Mouse (Mus musculus): ENCODE data around the gene Lmx1b. TPM values are rescaled to one million over a fixed set of nuclear protein-coding genes. Genes with fewer than 3 reads are reported as not detected.

Lmx1b gene
- polyA plus RNA-seq, 1 experiment from 2014 or later = 0.95 TPM

DNA sequence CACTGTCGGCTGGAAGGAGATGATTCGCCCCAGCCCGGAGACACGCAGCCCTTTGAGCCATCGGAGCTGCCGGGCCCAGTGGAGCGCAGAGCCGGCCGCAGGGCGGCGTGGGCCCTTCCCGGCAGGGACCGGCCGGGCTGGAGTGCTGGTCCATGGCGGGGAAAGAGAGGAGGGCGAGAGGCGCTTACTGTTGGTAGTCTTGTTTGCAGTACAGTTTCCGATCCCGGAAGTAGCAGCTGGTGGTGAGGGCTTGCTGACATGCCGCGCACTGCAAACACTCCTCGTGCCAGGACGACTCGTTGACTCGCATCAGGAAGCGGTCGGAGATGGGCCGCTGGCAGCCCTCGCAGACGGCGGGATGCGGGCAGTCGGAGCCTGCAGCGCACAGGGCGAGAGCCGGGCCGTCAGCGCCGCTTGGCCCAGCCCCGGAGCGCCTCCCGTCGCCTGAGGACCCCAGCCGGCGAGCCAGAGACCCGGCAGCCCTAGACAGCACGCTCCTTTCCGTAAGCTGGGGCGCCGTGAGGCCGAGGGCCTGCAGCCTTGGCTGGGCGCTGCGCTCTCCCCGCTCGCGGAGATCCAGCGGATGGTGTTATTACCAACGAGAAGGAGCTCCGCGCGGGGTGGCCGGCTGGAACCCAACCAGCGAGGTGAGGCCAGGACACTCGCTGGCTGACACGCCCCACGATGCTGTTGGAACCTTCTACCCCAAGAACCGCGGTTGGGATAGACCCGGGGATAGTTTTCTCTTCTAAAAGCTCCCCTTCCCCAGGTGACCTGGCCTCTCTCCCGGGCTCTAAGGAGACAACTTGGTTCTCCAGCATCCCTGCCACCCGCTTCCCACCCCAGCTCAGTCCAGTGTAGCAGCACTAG is 775 bp downstream of the Lmx1b start:
- no peaks in the 10 kb centered on the region for H3K36me3 ChIP-seq (ENCODE audit: control insufficient read depth, insufficient read depth, low read length)
- H3K4me3 ChIP-seq (ENCODE audit: low read depth, low read length) = peak overlapping the region; percentile 32
- ATAC-seq = no peak
- peak overlapping the region; percentile 27 for H3K4me2 ChIP-seq (ENCODE audit: low read length)
- H3K9ac ChIP-seq (ENCODE audit: low read depth, low read length) = 0 out of 2 replicates have a peak overlapping the region, but pooled peaks have one; percentile 30
- H3K27ac ChIP-seq (ENCODE audit: low read length) = 0 out of 2 replicates have a peak overlapping the region, but pooled peaks have one; percentile 17
- WGBS = 1% methylated on average over 65 of the region's 71 CpGs
- H3K9me3 ChIP-seq (replicated peaks; ENCODE audit: control insufficient read depth, low read length, poor library complexity, severe bottlenecking) = no peaks in the 10 kb centered on the region
- H3K4me1 ChIP-seq (ENCODE audit: control insufficient read depth, insufficient read depth, low read length) = peaks cover 8% of the 10 kb centered on the region
- peaks cover 64% of the 10 kb centered on the region for H3K27me3 ChIP-seq (ENCODE audit: control insufficient read depth, insufficient read depth, low read depth, low read length)

DNA sequence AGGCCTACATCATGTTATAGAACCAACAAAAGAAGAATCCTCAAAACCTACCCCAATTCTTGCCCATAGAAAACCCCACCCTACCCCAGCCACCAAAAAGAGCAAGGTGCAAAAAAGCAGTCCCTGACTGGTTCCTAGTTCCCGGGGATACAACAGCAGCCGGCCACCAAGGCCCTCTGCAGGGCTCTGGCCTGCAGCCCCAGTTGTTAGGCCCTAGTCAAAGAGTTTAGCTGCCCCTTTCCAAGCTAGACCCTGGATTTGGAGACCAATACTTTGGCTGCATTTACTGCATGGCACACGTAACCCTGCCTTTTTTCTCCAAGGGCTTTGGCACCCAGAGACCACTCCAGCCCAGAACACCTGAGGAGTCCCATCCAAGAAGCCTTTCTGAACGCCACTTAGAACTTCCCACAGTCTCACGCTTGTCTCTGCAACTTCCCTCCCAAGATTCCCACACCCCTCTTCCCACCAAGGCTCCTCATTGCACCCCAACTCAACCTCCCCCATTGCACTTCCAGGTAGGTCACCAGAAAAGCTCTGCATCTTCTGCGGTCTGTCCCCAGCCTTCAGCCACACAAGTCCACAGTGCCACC is 2.1 kb downstream of the Lmx1b start:
- no peaks in the 10 kb centered on the region for H3K36me3 ChIP-seq (ENCODE audit: control insufficient read depth, insufficient read depth, low read length)
- peak overlapping the region; percentile 32 for H3K4me3 ChIP-seq (ENCODE audit: low read depth, low read length)
- no peak overlapping the region for H3K27ac ChIP-seq (ENCODE audit: low read length)
- 31% methylated on average over 6 of the region's 6 CpGs for WGBS
- no peak overlapping the region for H3K9ac ChIP-seq (ENCODE audit: low read depth, low read length)
- H3K27me3 ChIP-seq (ENCODE audit: control insufficient read depth, insufficient read depth, low read depth, low read length) = peaks cover 66% of the 10 kb centered on the region
- peaks cover 8% of the 10 kb centered on the region for H3K4me1 ChIP-seq (ENCODE audit: control insufficient read depth, insufficient read depth, low read length)
- no peaks in the 10 kb centered on the region for H3K9me3 ChIP-seq (replicated peaks; ENCODE audit: control insufficient read depth, low read length, poor library complexity, severe bottlenecking)
- ATAC-seq = no peak
- H3K4me2 ChIP-seq (ENCODE audit: low read length) = no peak overlapping the region; the same call in 1 of the 2 replicates

DNA sequence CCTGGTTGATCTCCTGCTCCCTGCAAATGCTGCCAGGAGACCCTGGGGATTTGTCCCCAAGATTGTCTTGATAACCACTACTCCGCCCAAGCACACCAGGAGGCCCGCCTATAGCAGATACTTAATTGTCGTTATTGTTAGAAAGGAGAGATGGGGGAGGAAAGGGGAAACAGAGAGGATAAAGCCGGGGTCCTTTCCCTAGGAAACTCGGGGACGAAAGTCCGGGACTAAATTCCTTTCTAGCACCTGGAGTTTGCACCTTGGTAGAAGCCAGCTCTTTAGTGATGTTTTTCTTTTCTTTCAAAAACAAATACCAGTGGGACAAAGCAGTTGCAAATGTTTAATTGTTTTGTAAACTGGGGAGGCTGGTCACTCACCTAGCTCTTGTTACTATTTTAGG is 3.0 kb downstream of the Lmx1b start:
- no peak overlapping the region for H3K9ac ChIP-seq (ENCODE audit: low read depth, low read length)
- H3K4me1 ChIP-seq (ENCODE audit: control insufficient read depth, insufficient read depth, low read length) = peaks cover 5% of the 10 kb centered on the region
- 4% methylated on average over 7 of the region's 7 CpGs for WGBS
- no peaks in the 10 kb centered on the region for H3K36me3 ChIP-seq (ENCODE audit: control insufficient read depth, insufficient read depth, low read length)
- peaks cover 68% of the 10 kb centered on the region for H3K27me3 ChIP-seq (ENCODE audit: control insufficient read depth, insufficient read depth, low read depth, low read length)
- ATAC-seq = no peak
- H3K4me2 ChIP-seq (ENCODE audit: low read length) = no peak overlapping the region
- H3K9me3 ChIP-seq (replicated peaks; ENCODE audit: control insufficient read depth, low read length, poor library complexity, severe bottlenecking) = no peaks in the 10 kb centered on the region
- no peak overlapping the region for H3K4me3 ChIP-seq (ENCODE audit: low read depth, low read length)
- no peak overlapping the region for H3K27ac ChIP-seq (ENCODE audit: low read length)

DNA sequence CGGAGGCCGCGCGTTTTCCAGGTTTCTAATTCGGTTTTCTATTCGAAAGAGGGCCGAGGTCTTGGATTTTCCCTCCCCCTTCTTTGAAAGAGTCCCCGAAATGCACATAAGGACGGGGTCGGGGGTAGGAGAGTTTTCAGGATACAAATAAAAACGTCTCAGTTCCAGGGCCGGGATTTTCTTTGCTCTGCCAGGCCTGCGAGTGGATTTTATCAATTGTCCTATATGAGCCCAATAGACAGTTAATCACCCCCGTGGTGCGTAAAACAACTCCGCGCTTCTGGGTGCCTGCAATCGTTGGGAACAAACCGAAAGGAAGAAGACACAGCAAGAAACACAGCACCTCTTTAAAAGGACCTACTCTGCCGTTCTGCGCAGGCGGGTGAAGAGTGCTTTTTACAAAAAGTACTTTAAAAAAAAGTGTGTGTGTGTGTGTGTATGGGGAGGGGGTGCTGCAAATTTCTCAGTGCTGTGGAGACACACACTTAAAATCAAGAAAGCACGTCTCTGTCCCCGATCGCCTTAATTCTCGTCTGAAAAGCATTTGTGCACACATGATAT is 3.6 kb downstream of the Lmx1b start:
- no peaks in the 10 kb centered on the region for H3K9me3 ChIP-seq (replicated peaks; ENCODE audit: control insufficient read depth, low read length, poor library complexity, severe bottlenecking)
- no peak for ATAC-seq
- H3K36me3 ChIP-seq (ENCODE audit: control insufficient read depth, insufficient read depth, low read length) = no peaks in the 10 kb centered on the region
- H3K27me3 ChIP-seq (ENCODE audit: control insufficient read depth, insufficient read depth, low read depth, low read length) = peaks cover 68% of the 10 kb centered on the region
- no peak overlapping the region for H3K9ac ChIP-seq (ENCODE audit: low read depth, low read length)
- no peak overlapping the region; the same call in 1 of the 2 replicates for H3K4me3 ChIP-seq (ENCODE audit: low read depth, low read length)
- peaks cover 5% of the 10 kb centered on the region for H3K4me1 ChIP-seq (ENCODE audit: control insufficient read depth, insufficient read depth, low read length)
- H3K27ac ChIP-seq (ENCODE audit: low read length) = no peak overlapping the region
- no peak overlapping the region for H3K4me2 ChIP-seq (ENCODE audit: low read length)
- 1% methylated on average over 26 of the region's 26 CpGs for WGBS

DNA sequence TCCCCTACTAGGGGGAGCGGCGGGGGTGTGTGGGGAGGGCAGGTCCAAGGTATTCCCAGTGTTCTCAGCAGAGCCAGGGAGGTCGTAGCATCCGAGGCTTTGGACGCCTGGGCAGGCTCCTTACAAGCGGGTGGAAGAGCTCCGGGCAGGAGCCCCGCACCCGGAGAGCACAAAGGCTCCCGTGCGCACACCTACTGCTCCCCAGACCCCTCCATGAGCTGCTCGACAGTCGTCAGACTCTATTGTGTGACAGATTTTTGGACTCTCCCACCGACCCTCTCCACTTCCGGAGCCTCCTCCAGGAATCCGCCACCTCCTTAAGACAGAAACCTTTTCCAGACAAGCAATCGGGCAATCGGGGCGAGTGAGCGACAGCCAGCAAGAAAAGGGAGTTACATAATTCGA is 4.2 kb downstream of the Lmx1b start:
- no peak for ATAC-seq
- WGBS = under 1% methylated on average over 21 of the region's 21 CpGs
- no peak overlapping the region for H3K4me3 ChIP-seq (ENCODE audit: low read depth, low read length)
- peaks cover 64% of the 10 kb centered on the region for H3K27me3 ChIP-seq (ENCODE audit: control insufficient read depth, insufficient read depth, low read depth, low read length)
- peaks cover 9% of the 10 kb centered on the region for H3K4me1 ChIP-seq (ENCODE audit: control insufficient read depth, insufficient read depth, low read length)
- H3K9me3 ChIP-seq (replicated peaks; ENCODE audit: control insufficient read depth, low read length, poor library complexity, severe bottlenecking) = no peaks in the 10 kb centered on the region
- no peak overlapping the region for H3K27ac ChIP-seq (ENCODE audit: low read length)
- no peaks in the 10 kb centered on the region for H3K36me3 ChIP-seq (ENCODE audit: control insufficient read depth, insufficient read depth, low read length)
- no peak overlapping the region for H3K9ac ChIP-seq (ENCODE audit: low read depth, low read length)
- H3K4me2 ChIP-seq (ENCODE audit: low read length) = no peak overlapping the region; the same call in 1 of the 2 replicates

DNA sequence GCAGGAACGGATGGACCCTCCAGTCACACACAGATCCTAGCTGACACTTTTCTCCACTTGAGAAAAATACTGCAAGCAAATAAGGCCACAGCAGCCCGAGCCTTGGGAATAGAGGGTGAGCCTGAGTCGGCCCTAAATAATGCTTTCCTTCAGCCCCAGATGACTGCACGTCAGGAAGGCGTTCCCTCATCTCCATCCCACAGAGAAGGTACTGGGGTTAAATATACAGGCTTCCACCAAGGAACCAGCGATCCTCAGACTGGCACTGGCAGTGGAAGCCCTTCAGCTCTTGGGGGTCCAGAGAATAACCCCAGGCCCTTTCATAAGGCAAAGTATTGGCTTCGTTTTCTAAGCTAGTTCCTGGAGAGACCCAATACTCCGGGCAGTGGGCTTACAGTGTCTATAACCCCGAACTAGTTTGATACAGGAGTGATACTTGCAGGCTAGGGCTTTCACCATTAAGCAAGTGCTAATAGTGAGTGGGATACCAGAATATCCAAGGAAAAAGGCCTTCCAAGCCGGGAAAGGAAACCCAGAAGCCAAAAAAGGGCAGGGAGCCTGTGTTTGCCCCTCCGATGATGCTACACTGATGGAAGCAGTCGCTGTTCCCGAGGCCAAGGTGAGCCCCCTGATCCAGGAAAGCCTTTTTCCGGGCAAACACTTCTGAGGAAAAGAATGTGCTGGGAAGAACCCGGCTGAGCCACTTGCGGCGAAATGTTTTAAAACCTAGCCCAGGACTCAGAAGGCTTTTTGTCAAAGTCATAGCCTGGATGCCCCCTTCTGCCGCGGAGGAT is 4.8 kb downstream of the Lmx1b start:
- ATAC-seq = no peak
- H3K4me1 ChIP-seq (ENCODE audit: control insufficient read depth, insufficient read depth, low read length) = peaks cover 5% of the 10 kb centered on the region
- 7% methylated on average over 19 of the region's 19 CpGs for WGBS
- peak overlapping the region; percentile 12 for H3K4me2 ChIP-seq (ENCODE audit: low read length)
- H3K36me3 ChIP-seq (ENCODE audit: control insufficient read depth, insufficient read depth, low read length) = no peaks in the 10 kb centered on the region
- no peak overlapping the region for H3K9ac ChIP-seq (ENCODE audit: low read depth, low read length)
- H3K27ac ChIP-seq (ENCODE audit: low read length) = no peak overlapping the region
- H3K4me3 ChIP-seq (ENCODE audit: low read depth, low read length) = no peak overlapping the region
- no peaks in the 10 kb centered on the region for H3K9me3 ChIP-seq (replicated peaks; ENCODE audit: control insufficient read depth, low read length, poor library complexity, severe bottlenecking)
- peaks cover 64% of the 10 kb centered on the region for H3K27me3 ChIP-seq (ENCODE audit: control insufficient read depth, insufficient read depth, low read depth, low read length)

DNA sequence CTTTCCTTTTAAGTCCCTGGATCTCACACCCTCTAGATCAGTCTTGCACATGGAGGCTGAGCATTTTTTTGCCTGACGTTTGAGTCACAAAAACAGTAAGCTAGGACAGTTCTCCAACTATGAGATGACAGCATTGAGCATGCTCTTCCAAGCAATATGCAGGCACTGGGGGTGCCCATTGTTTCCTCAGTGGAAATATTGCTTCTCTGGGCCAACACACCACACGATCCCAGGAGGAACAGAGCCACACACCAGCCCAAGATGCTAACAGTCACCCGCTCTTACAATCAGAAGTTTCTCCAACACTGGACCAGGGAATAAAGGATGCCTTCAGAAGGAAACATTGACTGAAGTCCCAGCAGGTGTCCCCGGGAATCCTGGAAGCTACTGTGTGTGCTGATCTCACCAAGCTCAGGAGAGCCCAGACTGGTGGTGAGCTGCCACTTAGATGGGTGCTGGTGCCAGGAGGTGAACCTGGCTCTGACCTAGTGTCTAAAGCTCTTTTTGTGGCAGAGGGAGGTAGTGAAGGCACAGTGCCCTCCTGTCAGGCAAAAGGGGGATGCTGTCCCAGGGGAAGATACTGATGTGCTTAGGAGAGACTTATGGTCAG is 5.7 kb downstream of the Lmx1b start:
- no peak overlapping the region for H3K9ac ChIP-seq (ENCODE audit: low read depth, low read length)
- no peak overlapping the region for H3K4me2 ChIP-seq (ENCODE audit: low read length)
- H3K9me3 ChIP-seq (replicated peaks; ENCODE audit: control insufficient read depth, low read length, poor library complexity, severe bottlenecking) = no peaks in the 10 kb centered on the region
- ATAC-seq = no peak
- 35% methylated on average over 4 of the region's 4 CpGs for WGBS
- peaks cover 4% of the 10 kb centered on the region; the same call in 1 of the 2 replicates for H3K4me1 ChIP-seq (ENCODE audit: control insufficient read depth, insufficient read depth, low read length)
- no peak overlapping the region for H3K27ac ChIP-seq (ENCODE audit: low read length)
- peaks cover 65% of the 10 kb centered on the region for H3K27me3 ChIP-seq (ENCODE audit: control insufficient read depth, insufficient read depth, low read depth, low read length)
- no peak overlapping the region for H3K4me3 ChIP-seq (ENCODE audit: low read depth, low read length)
- H3K36me3 ChIP-seq (ENCODE audit: control insufficient read depth, insufficient read depth, low read length) = no peaks in the 10 kb centered on the region

DNA sequence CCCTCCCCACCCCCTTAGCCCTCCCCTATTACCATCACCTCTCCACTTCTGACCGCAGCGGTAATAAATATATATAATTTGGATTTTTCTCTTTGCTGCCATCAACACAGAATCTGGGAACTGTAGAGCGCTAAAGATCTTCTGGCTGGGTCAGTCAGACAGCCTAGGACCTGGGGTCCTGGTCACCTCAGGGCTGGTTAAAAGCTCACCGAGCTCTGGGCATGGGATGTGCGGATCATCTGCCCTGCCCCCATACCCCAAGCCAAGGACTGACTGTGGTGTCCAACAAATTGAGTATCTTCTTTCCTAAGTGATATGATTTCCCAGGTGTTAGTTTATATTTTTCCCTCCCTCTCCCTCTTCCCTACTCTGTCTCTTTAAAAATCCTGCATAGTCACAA is 6.4 kb downstream of the Lmx1b start:
- no peak overlapping the region for H3K4me3 ChIP-seq (ENCODE audit: low read depth, low read length)
- H3K36me3 ChIP-seq (ENCODE audit: control insufficient read depth, insufficient read depth, low read length) = no peaks in the 10 kb centered on the region
- no peak overlapping the region for H3K27ac ChIP-seq (ENCODE audit: low read length)
- ATAC-seq = no peak
- H3K27me3 ChIP-seq (ENCODE audit: control insufficient read depth, insufficient read depth, low read depth, low read length) = peaks cover 69% of the 10 kb centered on the region
- H3K4me1 ChIP-seq (ENCODE audit: control insufficient read depth, insufficient read depth, low read length) = peaks cover 4% of the 10 kb centered on the region; the same call in 1 of the 2 replicates
- H3K4me2 ChIP-seq (ENCODE audit: low read length) = no peak overlapping the region
- no peaks in the 10 kb centered on the region for H3K9me3 ChIP-seq (replicated peaks; ENCODE audit: control insufficient read depth, low read length, poor library complexity, severe bottlenecking)
- no peak overlapping the region for H3K9ac ChIP-seq (ENCODE audit: low read depth, low read length)
- 24% methylated on average over 5 of the region's 5 CpGs for WGBS
